Mouse (Mus musculus) liver, embryonic 15.5 days (tissue): ENCODE data around the gene Gm37240. TPM values are rescaled to one million over a fixed set of nuclear protein-coding genes. Genes with fewer than 3 reads are reported as not detected.
A peak's percentile ranks its signal among the peaks of the same experiment; 100 is the strongest.
"Not testable (repeated sequence)": the region's sequence is repeated elsewhere in the genome, so short reads cannot be mapped to it uniquely, and the experiment has no call there.

Source experiments
- ATAC-seq: fragments of 200-750 bp; cut with Nextera tagmentation; 2 replicates; pipeline ENCODE4 v1.8.0; 2017; ENCODE audit warnings: moderate number of reproducible peaks, mild to moderate bottlenecking, moderate library complexity; ENCODE audit not compliant: insufficient read depth
- H3K27ac ChIP-seq: fragments of 300-500 bp; sonication (generic); replicated peaks from 2 replicates; pipeline ENCODE4 v1.5.1; 2015; ENCODE audit warnings: mild to moderate bottlenecking, inconsistent platforms
- H3K27me3 ChIP-seq: fragments of 300-500 bp; sonication (generic); 2 replicates; pipeline ENCODE4 v1.6.1; 2015; ENCODE audit warnings: mild to moderate bottlenecking, inconsistent platforms
- H3K36me3 ChIP-seq: fragments of 300-500 bp; sonication (generic); replicated peaks from 2 replicates; pipeline ENCODE4 v1.6.1; 2015; ENCODE audit warnings: moderate library complexity, mild to moderate bottlenecking, inconsistent platforms
- H3K4me1 ChIP-seq: fragments of 300-500 bp; sonication (generic); replicated peaks from 2 replicates; pipeline ENCODE4 v1.6.1; 2015; ENCODE audit warnings: inconsistent platforms
- H3K4me2 ChIP-seq: fragments of 300-500 bp; sonication (generic); 2 replicates; pipeline ENCODE4 v1.6.1; 2015; ENCODE audit warnings: moderate library complexity, mild to moderate bottlenecking, inconsistent platforms
- H3K4me3 ChIP-seq: fragments of 300-500 bp; sonication (generic); replicated peaks from 2 replicates; pipeline ENCODE4 v1.5.1; 2015; ENCODE audit warnings: mild to moderate bottlenecking, inconsistent platforms
- H3K9ac ChIP-seq: fragments of 300-500 bp; sonication (generic); 2 replicates; pipeline ENCODE4 v1.6.1; 2015; ENCODE audit warnings: moderate library complexity, mild to moderate bottlenecking, inconsistent platforms
- H3K9me3 ChIP-seq: fragments of 300-500 bp; sonication (generic); replicated peaks from 2 replicates; pipeline ENCODE4 v1.6.1; 2016; ENCODE audit warnings: inconsistent platforms
- WGBS: fragments of 180-500 bp; shearing (Covaris S2); methylation state at CpG from one replicate; pipeline ENCODE4 v1.1.7; 2015; ENCODE audit warnings: mixed read lengths; ENCODE audit not compliant: insufficient replicate concordance; 5-methylcytosine and 5-hydroxymethylcytosine counted together
- polyA plus RNA-seq: library from polyadenylated mRNA; unstranded; fragments of >200 nt; fragmentation: Nextera tagmentation; extraction: Ambion mirVana; gene quantifications from 2 replicates; pipeline ENCODE4 v1.2.1, GENCODE M21; 2015

Gm37240 gene
- polyA plus RNA-seq, 1 experiment from 2014 or later, result 0.24 TPM

DNA sequence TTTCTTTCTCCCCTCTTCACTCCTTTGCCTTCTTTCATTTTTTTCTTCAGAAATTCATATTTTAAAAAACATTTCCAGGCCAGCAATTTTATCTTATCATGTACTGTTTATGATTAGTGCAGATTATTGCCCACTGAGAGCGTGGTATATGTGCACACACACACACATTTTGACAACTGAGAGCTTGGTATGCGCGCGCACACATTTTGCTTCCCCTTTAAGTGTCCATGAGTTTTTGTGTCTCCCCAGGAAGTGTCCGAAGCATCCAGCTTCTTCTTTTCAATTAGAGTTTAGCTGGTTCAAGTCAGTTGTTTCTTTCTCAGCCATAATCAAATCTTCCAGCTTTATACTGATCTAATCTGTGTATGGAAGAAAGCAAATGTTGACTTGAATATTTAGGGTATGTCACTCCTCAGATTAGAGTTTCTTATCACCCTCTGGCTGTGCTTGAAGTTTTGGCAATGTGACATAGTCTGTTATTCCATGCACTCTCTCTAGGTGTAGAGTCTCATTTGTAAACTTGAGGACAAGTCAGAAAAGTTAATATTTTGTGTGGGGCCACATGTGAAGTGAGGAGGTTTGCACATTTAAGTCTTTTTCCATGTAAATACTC lies 294.6 kb downstream of the Gm37240 start:
- H3K4me2 ChIP-seq, result peak overlapping the region; percentile 5; the same call in 1 of the 2 replicates
- peaks cover 21% of the 10 kb centered on the region for H3K4me1 ChIP-seq
- WGBS, result 56% methylated on average over 5 of the region's 5 CpGs
- no peaks in the 10 kb centered on the region for H3K9me3 ChIP-seq
- H3K36me3 ChIP-seq, result no peaks in the 10 kb centered on the region
- no peak for ATAC-seq
- H3K27me3 ChIP-seq, result no peaks in the 10 kb centered on the region
- H3K4me3 ChIP-seq, result no peak overlapping the region
- H3K27ac ChIP-seq, result no peak overlapping the region
- H3K9ac ChIP-seq, result no peak overlapping the region

DNA sequence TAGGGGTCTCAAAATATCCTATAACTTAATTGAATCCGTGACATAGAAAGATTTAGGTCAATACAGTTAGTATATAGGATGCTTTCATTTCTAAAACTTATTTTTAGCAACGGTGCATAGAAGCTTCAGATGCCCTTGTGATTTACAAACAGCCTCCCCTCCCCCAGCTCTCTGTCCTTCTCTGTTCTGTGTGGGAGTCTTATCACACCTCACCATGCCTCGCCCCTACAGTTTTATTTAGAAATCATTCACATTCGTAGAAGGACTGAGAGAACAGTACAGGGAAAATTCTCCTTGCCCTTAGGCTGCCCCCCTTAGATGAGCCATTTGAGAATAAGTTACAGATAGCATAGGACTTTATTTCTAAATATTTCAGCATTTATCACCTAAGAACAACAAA lies 295.3 kb downstream of the Gm37240 start:
- ATAC-seq, result peak; percentile 72
- H3K27ac ChIP-seq, result no peak overlapping the region
- H3K4me2 ChIP-seq, result peak overlapping the region; percentile 5
- no peaks in the 10 kb centered on the region for H3K27me3 ChIP-seq
- H3K4me1 ChIP-seq, result peaks cover 26% of the 10 kb centered on the region
- H3K9me3 ChIP-seq, result no peaks in the 10 kb centered on the region
- WGBS, result 21% methylated on average over 4 of the region's 4 CpGs
- no peak overlapping the region for H3K9ac ChIP-seq
- H3K36me3 ChIP-seq, result no peaks in the 10 kb centered on the region
- no peak overlapping the region for H3K4me3 ChIP-seq

DNA sequence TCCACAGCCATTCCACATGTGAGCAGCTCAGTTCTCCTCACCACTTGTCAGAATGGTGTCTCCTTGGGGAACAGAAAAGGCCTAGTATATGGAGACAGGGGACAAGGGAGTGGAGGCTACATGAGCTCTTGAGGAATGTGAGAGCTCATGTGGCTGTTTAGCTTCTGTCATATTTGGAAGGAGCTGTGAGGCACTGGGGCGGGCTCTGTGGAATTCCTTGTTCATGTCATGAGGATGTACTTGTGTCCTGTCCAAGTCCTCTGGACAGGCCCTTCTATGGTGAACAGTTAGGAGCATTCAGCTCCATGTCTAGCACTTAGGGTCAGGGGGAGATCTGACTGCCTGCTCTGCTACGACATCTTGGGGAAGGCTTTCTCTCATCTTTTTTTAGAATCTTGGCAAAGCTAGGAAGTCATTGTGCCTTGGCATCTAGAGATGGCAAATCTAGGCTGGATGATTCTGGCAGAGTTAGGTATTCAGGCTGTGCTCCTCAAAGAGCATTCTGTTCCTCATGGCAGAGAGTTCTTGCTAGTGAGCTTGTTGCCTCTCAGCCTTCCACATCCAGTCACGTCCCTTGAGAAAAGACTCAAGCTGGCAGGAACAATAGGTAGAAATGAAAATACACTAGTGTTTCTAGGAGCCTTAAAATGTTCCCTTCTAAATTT lies 297.1 kb downstream of the Gm37240 start:
- Histone ChIP-seq H3K4me3 (no peak overlapping the region), H3K4me2 (no peak overlapping the region), H3K9me3 (no peaks in the 10 kb centered on the region), H3K27me3 (no peaks in the 10 kb centered on the region), H3K4me1 (peaks cover 37% of the 10 kb centered on the region), H3K27ac (no peak overlapping the region), H3K9ac (no peak overlapping the region), H3K36me3 (no peaks in the 10 kb centered on the region)
- no peak for ATAC-seq
- WGBS, result 79% methylated on average over 3 of the region's 3 CpGs

DNA sequence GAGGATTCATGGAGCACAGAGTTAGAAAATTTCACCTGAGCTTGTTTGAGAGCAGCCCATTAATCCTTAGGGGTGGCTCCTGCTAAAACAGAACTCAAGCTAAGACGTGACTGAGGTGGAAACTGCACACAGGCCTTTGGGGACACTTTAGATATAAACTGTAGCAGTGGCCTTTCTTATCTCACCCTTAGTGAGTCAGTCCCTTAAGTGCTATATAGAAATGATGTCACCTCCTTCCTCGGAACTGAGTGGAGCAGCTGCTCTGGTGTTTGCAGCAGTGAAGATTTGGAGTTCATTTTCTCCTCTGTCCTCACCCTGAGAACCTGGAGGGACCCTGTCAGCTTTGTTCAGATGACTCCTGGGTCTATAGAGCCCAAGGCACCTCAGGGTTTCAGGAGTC lies 298.6 kb downstream of the Gm37240 start:
- Histone ChIP-seq H3K4me2 (no peak overlapping the region), H3K4me1 (peaks cover 50% of the 10 kb centered on the region), H3K9ac (no peak overlapping the region), H3K27me3 (no peaks in the 10 kb centered on the region), H3K27ac (peak overlapping the region; percentile 64; the same call in 1 of the 2 replicates), H3K36me3 (no peaks in the 10 kb centered on the region), H3K4me3 (no peak overlapping the region), H3K9me3 (no peaks in the 10 kb centered on the region)
- peak; percentile 71 for ATAC-seq
- WGBS, result 12% methylated on average over 2 of the region's 2 CpGs

DNA sequence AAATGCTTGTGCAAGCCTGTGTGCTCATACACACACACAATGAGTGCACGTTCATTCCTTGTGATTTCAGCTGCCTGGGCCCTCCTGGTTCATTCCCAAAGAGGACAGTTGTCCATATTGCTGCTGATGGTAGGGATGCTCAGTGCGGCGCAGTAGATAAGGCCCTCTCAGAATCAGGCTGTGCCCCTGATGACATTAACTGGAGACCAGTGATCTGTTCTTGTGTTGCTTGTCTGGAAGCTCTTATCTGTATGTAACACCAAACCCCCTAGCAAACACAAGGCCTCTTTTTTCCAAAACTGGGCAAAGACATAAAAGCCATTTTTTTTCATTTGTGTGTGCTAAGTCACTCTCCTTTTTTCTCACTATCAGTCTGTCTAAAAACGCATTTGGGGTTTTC lies 302.4 kb downstream of the Gm37240 start:
- ATAC-seq, result peak; percentile 87
- Histone ChIP-seq H3K27me3 (no peaks in the 10 kb centered on the region), H3K9ac (no peak overlapping the region), H3K4me1 (peaks cover 44% of the 10 kb centered on the region), H3K9me3 (no peaks in the 10 kb centered on the region), H3K36me3 (peaks cover 2% of the 10 kb centered on the region; the same call in 1 of the 2 replicates), H3K4me3 (no peak overlapping the region), H3K4me2 (peak overlapping the region; percentile 27), H3K27ac (peak overlapping the region; percentile 51; the same call in 1 of the 2 replicates)
- 22% methylated on average over 4 of the region's 4 CpGs for WGBS

DNA sequence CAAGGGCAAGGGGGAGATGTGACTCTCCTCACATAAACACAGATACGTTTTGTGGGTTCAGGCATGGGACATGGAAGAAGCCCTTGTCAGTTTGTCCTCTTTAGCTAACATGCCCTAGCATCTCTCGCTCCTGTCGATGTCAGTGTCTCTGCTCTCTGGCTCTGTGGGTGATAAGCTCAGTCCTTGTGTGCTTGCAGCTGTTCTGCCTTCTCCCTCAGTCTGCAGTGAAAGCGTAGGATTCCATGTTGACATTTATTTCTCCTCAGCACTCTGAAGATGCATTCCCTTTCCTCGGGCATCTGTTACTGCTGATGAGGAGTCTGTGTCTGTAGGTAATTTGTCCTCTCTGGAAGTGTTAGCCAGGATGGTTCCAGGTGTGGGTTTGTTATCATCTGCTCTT lies 304.1 kb downstream of the Gm37240 start:
- peaks cover 5% of the 10 kb centered on the region; the same call in 1 of the 2 replicates for H3K36me3 ChIP-seq
- no peak overlapping the region for H3K4me2 ChIP-seq
- WGBS, result 51% methylated on average over 5 of the region's 5 CpGs
- no peaks in the 10 kb centered on the region for H3K9me3 ChIP-seq
- ATAC-seq, result no peak
- H3K4me1 ChIP-seq, result peaks cover 32% of the 10 kb centered on the region
- H3K9ac ChIP-seq, result no peak overlapping the region
- no peaks in the 10 kb centered on the region for H3K27me3 ChIP-seq
- no peak overlapping the region for H3K27ac ChIP-seq
- H3K4me3 ChIP-seq, result no peak overlapping the region

DNA sequence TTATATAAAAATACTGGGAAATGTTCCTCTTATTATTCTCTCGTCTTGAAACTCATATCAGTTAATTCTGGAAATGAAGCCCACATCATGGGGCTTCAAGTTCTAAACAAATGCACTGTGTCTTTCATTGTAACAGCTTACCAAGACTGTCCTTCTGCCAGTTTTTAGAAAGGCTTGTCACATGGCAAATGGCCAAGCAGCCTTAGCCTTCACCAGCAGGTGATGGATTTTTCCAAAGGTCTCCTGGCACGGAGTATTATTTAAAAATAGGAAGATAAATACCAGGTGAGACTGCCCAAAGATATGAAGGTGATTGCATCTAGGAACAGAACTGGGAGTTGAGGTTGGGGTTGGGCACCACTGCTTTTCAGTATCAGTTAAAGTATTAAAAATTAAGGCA lies 304.6 kb downstream of the Gm37240 start:
- WGBS, result 67% methylated on average over 2 of the region's 2 CpGs
- H3K9ac ChIP-seq, result no peak overlapping the region
- peaks cover 5% of the 10 kb centered on the region; the same call in 1 of the 2 replicates for H3K36me3 ChIP-seq
- no peak overlapping the region for H3K4me2 ChIP-seq
- H3K4me1 ChIP-seq, result peaks cover 32% of the 10 kb centered on the region
- H3K4me3 ChIP-seq, result no peak overlapping the region
- no peak for ATAC-seq
- no peaks in the 10 kb centered on the region for H3K9me3 ChIP-seq
- H3K27me3 ChIP-seq, result no peaks in the 10 kb centered on the region
- H3K27ac ChIP-seq, result no peak overlapping the region

DNA sequence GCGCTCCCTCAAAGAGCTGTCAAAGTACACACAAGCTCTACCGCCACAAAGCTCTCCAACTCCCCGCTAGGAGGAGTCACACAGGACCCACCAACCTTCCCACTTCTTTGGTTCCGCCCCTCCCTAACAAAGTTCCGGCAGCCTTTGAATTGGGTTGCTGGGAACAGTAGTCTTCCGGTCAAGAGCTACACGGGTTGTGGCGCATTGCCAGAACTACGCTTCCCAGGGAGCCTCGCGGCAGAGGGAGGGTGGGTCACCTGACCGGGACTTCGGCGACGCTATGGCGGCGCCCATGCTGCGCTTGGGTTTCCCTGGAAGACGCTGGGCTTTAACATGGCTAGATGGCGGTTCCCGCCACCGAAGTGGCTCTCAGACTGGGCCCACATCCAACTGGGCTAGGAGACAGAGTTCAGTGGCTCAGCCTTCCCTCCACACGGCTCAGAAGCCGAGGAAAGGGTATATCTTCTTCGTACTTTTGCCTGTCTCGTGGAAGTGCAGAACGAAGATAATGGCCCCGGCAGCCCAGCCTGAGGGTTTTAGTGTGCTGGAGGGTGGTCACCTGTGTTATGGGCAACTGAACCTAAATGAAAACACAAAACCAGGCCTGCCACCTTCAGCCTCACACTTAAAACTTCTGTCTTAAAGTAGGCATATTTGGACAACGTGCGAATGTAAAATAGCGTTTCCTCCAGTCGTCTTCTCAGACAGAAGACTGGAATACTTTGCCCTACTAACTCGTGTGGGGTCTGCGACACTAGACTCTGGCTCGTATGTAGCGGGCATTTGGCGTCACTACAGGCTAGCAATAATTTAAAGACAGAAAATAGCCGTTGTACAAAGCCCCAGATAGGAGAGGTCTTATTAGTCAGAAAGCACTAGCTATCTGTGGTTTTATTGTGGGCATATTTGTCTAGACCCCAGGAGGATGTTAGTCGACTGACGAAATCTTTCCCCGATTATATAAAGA lies 313.2 kb downstream of the Gm37240 start, which contains the start of gene Gatb:
Gene Gatb, plus strand, starts transcription at position 256 of the 967 bp plus-strand sequence.
- WGBS, result under 1% methylated on average over 41 of the region's 41 CpGs
- Histone ChIP-seq H3K4me3 (peak within 1 kb of the TSS; percentile 80), H3K4me2 (peak within 1 kb of the TSS; percentile 82)

DNA sequence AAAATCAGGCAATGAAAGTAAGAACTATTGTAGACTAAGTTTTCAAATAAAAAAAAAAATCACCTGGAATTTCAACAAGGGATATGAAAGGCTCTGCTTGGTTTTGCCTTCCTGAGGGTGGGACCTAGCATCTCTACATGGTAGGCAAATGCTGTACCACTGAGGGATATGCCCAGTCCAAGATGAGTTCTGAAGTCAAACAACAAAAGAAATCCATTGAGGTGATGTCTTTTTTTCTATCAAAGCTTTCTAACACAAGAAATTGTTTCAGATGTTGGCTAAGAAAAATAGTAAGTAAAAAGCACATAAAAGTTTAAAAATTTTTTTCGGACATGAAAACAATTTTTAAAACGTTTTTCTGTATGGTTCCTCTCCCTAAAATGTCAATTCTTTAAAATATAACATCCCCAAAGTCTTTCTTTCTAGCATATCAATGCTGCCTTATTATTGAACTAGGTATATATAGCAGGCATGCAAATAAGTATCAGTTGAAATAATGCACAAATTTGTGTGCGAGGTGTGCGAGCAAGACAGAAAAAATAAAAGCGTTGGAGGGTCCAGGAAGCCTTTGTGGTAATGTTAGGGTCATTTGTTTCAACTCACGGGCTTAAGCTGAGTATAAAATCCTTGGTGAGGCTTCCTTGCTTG lies 314.0 kb downstream of the Gm37240 start:
- Histone ChIP-seq H3K4me1 (peaks cover 10% of the 10 kb centered on the region), H3K9ac (0 out of 2 replicates have a peak overlapping the region, but pooled peaks have one; percentile 45), H3K36me3 (no peaks in the 10 kb centered on the region), H3K9me3 (no peaks in the 10 kb centered on the region), H3K4me3 (peak overlapping the region; percentile 80), H3K27ac (no peak overlapping the region), H3K4me2 (peak overlapping the region; percentile 82), H3K27me3 (no peaks in the 10 kb centered on the region)
- WGBS, result 13% methylated on average over 6 of the region's 6 CpGs
- peak; percentile 8 for ATAC-seq

More for the DNA sequence above, 313.2 kb downstream of the Gm37240 start, which contains the start of gene Gatb:
- Histone ChIP-seq H3K4me1 (peaks cover 10% of the 10 kb centered on the region), H3K36me3 (no peaks in the 10 kb centered on the region), H3K9ac (peak within 1 kb of the TSS; percentile 73), H3K27ac (peak within 1 kb of the TSS; percentile 73), H3K27me3 (no peaks in the 10 kb centered on the region), H3K9me3 (no peaks in the 10 kb centered on the region)
- ATAC-seq, result peak; percentile 100

DNA sequence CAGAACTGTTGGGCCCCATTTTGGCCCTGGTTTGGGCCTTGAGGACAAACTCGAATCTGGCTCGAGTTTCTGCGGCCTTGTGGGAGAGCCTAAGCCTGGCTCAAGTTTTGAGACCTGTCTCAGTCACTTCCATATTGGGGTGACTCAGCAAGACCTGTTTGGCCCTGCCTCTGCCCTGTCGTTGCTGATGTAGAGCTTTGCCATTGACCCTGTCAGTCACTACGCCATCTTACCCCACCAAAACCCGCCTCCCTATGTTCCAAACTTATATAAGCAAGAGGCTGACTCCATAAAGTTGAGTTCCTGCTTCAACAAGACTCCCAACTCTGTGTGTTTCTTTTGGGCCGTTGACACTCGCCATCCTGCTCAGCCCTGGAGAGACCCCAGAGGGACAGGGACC lies 314.8 kb downstream of the Gm37240 start:
- not testable (repeated sequence) for ATAC-seq, H3K27me3 ChIP-seq, H3K27ac ChIP-seq, H3K9me3 ChIP-seq, H3K36me3 ChIP-seq, H3K4me2 ChIP-seq, H3K9ac ChIP-seq, H3K4me3 ChIP-seq
- peaks cover 10% of the 10 kb centered on the region for H3K4me1 ChIP-seq
- WGBS, result 77% methylated on average over 8 of the region's 8 CpGs
